Mouse (Mus musculus) MEL (cell line): ENCODE results near the gene Syt3. TPM values are rescaled to one million over a fixed set of nuclear protein-coding genes. Genes with fewer than 3 reads are reported as not detected.

Experiments
- DNase-seq: peaks from one replicate; pipeline ENCODE4 v3.0.0; 2011; ENCODE audit warnings: low read depth, low spot score
- H3K27ac ChIP-seq: 2 replicates; pipeline ENCODE4 v1.5.1; 2012; ENCODE audit warnings: low read depth, mild to moderate bottlenecking, control low read depth, low read length, moderate library complexity; ENCODE audit not compliant: control insufficient read depth
- H3K27me3 ChIP-seq, 2 experiments: fragments of 150-350 bp in 1 of 2; sonication (generic) in 1 of 2; 2 replicates each; pipeline ENCODE4 v1.6.1; 2012; ENCODE audit warnings: low read length in 2 of 2, mild to moderate bottlenecking in 2 of 2, improper control_type of control experiment in 1 of 2, moderate library complexity in 1 of 2; ENCODE audit not compliant: insufficient read depth in 2 of 2, control insufficient read depth in 1 of 2
- H3K36me3 ChIP-seq, 2 experiments: 2 replicates each; pipeline ENCODE4 v1.6.1; 2012 to 2014; ENCODE audit warnings: low read length in 2 of 2, improper control_type of control experiment in 1 of 2, inconsistent platforms in 1 of 2, mild to moderate bottlenecking in 1 of 2; ENCODE audit not compliant: insufficient read depth in 2 of 2, control insufficient read depth in 1 of 2
- H3K4me1 ChIP-seq, 2 experiments: fragments of 150-350 bp in 1 of 2; sonication (generic) in 1 of 2; 2 replicates each; pipeline ENCODE4 v1.6.1; 2012; ENCODE audit warnings: low read length in 2 of 2, improper control_type of control experiment in 1 of 2, mild to moderate bottlenecking in 1 of 2; ENCODE audit not compliant: insufficient read depth in 2 of 2, control insufficient read depth in 1 of 2
- H3K4me3 ChIP-seq, 2 experiments: fragments of 150-350 bp in 1 of 2; sonication (generic) in 1 of 2; 2 replicates each; pipeline ENCODE4 v1.5.1; 2012; ENCODE audit warnings: low read depth in 2 of 2, low read length in 2 of 2, mild to moderate bottlenecking in 2 of 2, moderate library complexity in 2 of 2, control low read depth in 1 of 2, improper control_type of control experiment in 1 of 2; ENCODE audit not compliant: control insufficient read depth in 1 of 2, insufficient read depth in 1 of 2
- H3K79me2 ChIP-seq: 2 replicates; pipeline ENCODE4 v1.6.1; 2012; ENCODE audit warnings: mild to moderate bottlenecking, low read length, moderate library complexity; ENCODE audit not compliant: control insufficient read depth, poor library complexity, insufficient read depth
- H3K9ac ChIP-seq: 2 replicates; pipeline ENCODE4 v1.6.1; 2012; ENCODE audit warnings: low read depth, mild to moderate bottlenecking, control low read depth, low read length, moderate library complexity; ENCODE audit not compliant: control insufficient read depth, poor library complexity, severe bottlenecking
- H3K9me3 ChIP-seq: fragments of 150-350 bp; sonication (generic); replicated peaks from 2 replicates; pipeline ENCODE4 v1.6.1; 2012; ENCODE audit warnings: mild to moderate bottlenecking, low read length, improper control_type of control experiment, moderate library complexity; ENCODE audit not compliant: insufficient read depth
- BHLHE40 ChIP-seq: IDR thresholded peaks from 2 replicates; pipeline ENCODE4 v1.6.1; 2012; ENCODE audit warnings: low read depth, mild to moderate bottlenecking, inconsistent platforms, low read length, improper control_type of control experiment, borderline replicate concordance
- CHD1 ChIP-seq: IDR thresholded peaks from 2 replicates; pipeline ENCODE4 v1.6.1; 2012; ENCODE audit warnings: low read depth, mild to moderate bottlenecking, inconsistent platforms, low read length, improper control_type of control experiment
- CHD2 ChIP-seq: IDR thresholded peaks from 2 replicates; pipeline ENCODE4 v1.6.1; 2011; ENCODE audit warnings: low read length, improper control_type of control experiment
- CTCF ChIP-seq, 3 experiments: IDR thresholded peaks in 2 of 3; conservative IDR thresholded peaks in 1 of 3; 2 replicates each; pipeline ENCODE4 v1.5.1; 2011 to 2012; ENCODE audit warnings: low read length in 3 of 3, low read depth in 2 of 3, mild to moderate bottlenecking in 2 of 3, improper control_type of control experiment in 1 of 3, inconsistent platforms in 1 of 3, mixed read lengths in 1 of 3, moderate library complexity in 1 of 3; ENCODE audit not compliant: control insufficient read depth in 1 of 3, insufficient read depth in 1 of 3, poor library complexity in 1 of 3, severe bottlenecking in 1 of 3
- E2F4 ChIP-seq: IDR thresholded peaks from 2 replicates; pipeline ENCODE4 v1.6.1; 2011; ENCODE audit warnings: low read depth, low read length, improper control_type of control experiment, borderline replicate concordance
- EP300 ChIP-seq, 2 experiments: IDR thresholded peaks; 2 replicates each; pipeline ENCODE4 v1.6.1; 2011; ENCODE audit warnings: improper control_type of control experiment in 2 of 2, low read length in 2 of 2, low read depth in 1 of 2, mild to moderate bottlenecking in 1 of 2
- ETS1 ChIP-seq: IDR thresholded peaks from 2 replicates; pipeline ENCODE4 v1.6.1; 2012; ENCODE audit warnings: low read depth, mild to moderate bottlenecking, inconsistent platforms, low read length, improper control_type of control experiment, moderate library complexity
- GABPA ChIP-seq: IDR thresholded peaks from 2 replicates; pipeline ENCODE4 v1.6.1; 2012; ENCODE audit warnings: low read depth, mild to moderate bottlenecking, inconsistent platforms, low read length, improper control_type of control experiment, moderate library complexity
- GATA1 ChIP-seq: IDR thresholded peaks from 2 replicates; pipeline ENCODE4 v1.6.1; 2011; ENCODE audit warnings: low read depth, low read length, improper control_type of control experiment
- HCFC1 ChIP-seq: IDR thresholded peaks from 2 replicates; pipeline ENCODE4 v1.6.1; 2012; ENCODE audit warnings: low read depth, mild to moderate bottlenecking, inconsistent platforms, low read length, improper control_type of control experiment, moderate library complexity
- MEF2A ChIP-seq: IDR thresholded peaks from 2 replicates; pipeline ENCODE4 v1.6.1; 2014; ENCODE audit warnings: low read depth, mild to moderate bottlenecking, inconsistent platforms, low read length, improper control_type of control experiment; ENCODE audit not compliant: poor library complexity, insufficient replicate concordance, severe bottlenecking; ENCODE audit errors: extremely low read depth
- MYB ChIP-seq: IDR thresholded peaks from 2 replicates; pipeline ENCODE4 v1.6.1; 2011; ENCODE audit warnings: mild to moderate bottlenecking, low read depth, low read length, improper control_type of control experiment
- MYC ChIP-seq: IDR thresholded peaks from 2 replicates; pipeline ENCODE4 v1.6.1; 2011; ENCODE audit warnings: low read depth, mild to moderate bottlenecking, low read length, improper control_type of control experiment, moderate library complexity
- POLR2AphosphoS2 ChIP-seq: IDR thresholded peaks from 2 replicates; pipeline ENCODE4 v1.6.1; 2011; ENCODE audit warnings: low read length, improper control_type of control experiment
- POLR2AphosphoS5 ChIP-seq: IDR thresholded peaks from 2 replicates; pipeline ENCODE4 v1.6.1; 2012; ENCODE audit warnings: low read depth, borderline replicate concordance, mild to moderate bottlenecking, inconsistent platforms, low read length, moderate library complexity, mixed read lengths
- RCOR1 ChIP-seq: IDR thresholded peaks from 2 replicates; pipeline ENCODE4 v1.6.1; 2012; ENCODE audit warnings: low read depth, mild to moderate bottlenecking, inconsistent platforms, low read length, improper control_type of control experiment
- SIN3A ChIP-seq: IDR thresholded peaks from 2 replicates; pipeline ENCODE4 v1.6.1; 2012; ENCODE audit warnings: low read length, improper control_type of control experiment, inconsistent platforms
- TAL1 ChIP-seq: IDR thresholded peaks from 2 replicates; pipeline ENCODE4 v1.6.1; 2012; ENCODE audit warnings: mild to moderate bottlenecking, inconsistent platforms, low read length, moderate library complexity, mixed read lengths
- TBP ChIP-seq: IDR thresholded peaks from 2 replicates; pipeline ENCODE4 v1.8.0; 2011; ENCODE audit warnings: low read depth, low read length, improper control_type of control experiment
- TCF12 ChIP-seq: IDR thresholded peaks from 2 replicates; pipeline ENCODE4 v1.6.1; 2014; ENCODE audit warnings: low read depth, mild to moderate bottlenecking, inconsistent platforms, low read length, improper control_type of control experiment, moderate library complexity
- UBTF ChIP-seq: IDR thresholded peaks from 2 replicates; pipeline ENCODE4 v1.6.1; 2012; ENCODE audit warnings: low read depth, mild to moderate bottlenecking, inconsistent platforms, low read length, improper control_type of control experiment, moderate library complexity, borderline replicate concordance; ENCODE audit not compliant: insufficient read depth
- USF1 ChIP-seq: IDR thresholded peaks from 2 replicates; pipeline ENCODE4 v1.6.1; 2014; ENCODE audit warnings: low read depth, mild to moderate bottlenecking, inconsistent platforms, low read length, improper control_type of control experiment, moderate library complexity
- USF2 ChIP-seq, 2 experiments: IDR thresholded peaks; 2 replicates each; pipeline ENCODE4 v1.6.1; 2011 to 2012; ENCODE audit warnings: improper control_type of control experiment in 2 of 2, low read length in 2 of 2, borderline replicate concordance in 1 of 2, inconsistent platforms in 1 of 2, low read depth in 1 of 2, mild to moderate bottlenecking in 1 of 2; ENCODE audit not compliant: insufficient read depth in 1 of 2
- ZKSCAN1 ChIP-seq: IDR thresholded peaks from 2 replicates; pipeline ENCODE4 v1.6.1; 2012; ENCODE audit warnings: low read depth, mild to moderate bottlenecking, inconsistent platforms, low read length, improper control_type of control experiment, moderate library complexity
- ZMIZ1 ChIP-seq: IDR thresholded peaks from 2 replicates; pipeline ENCODE4 v1.6.1; 2012; ENCODE audit warnings: low read depth, mild to moderate bottlenecking, inconsistent platforms, low read length, improper control_type of control experiment, moderate library complexity
- polyA plus RNA-seq, 2 experiments: library from polyadenylated mRNA; stranded (reverse) in 1 of 2; unstranded in 1 of 2; fragments of >175 nt in 1 of 2; fragments of >200 nt in 1 of 2; gene quantifications; 2 replicates each; pipeline versions ENCODE4 v1.2.1 to v1.2.4; 2012; ENCODE audit warnings: low replicate concordance in 2 of 2, low read depth in 1 of 2; ENCODE audit not compliant: insufficient read length in 2 of 2, insufficient read depth in 1 of 2, missing spikeins in 1 of 2
- total RNA-seq: library from RNA; depleted of rRNA; stranded (reverse); fragments of 300-350 nt; gene quantifications from 2 replicates; pipeline ENCODE4 v1.2.3, GENCODE M21; 2012

Syt3 gene
- total and polyA plus RNA-seq, 3 experiments = 0.08 to 0.56 TPM; not detected in 1

- DNase-seq = no peak
- no peak for TF ChIP-seq ETS1
- TF ChIP-seq TAL1 = no peak
- no peak for TF ChIP-seq TBP
- no peak for TF ChIP-seq MYC
- TF ChIP-seq E2F4 = no peak
- TF ChIP-seq ZKSCAN1 = no peak
- no peak for TF ChIP-seq RCOR1
- no peak for TF ChIP-seq CHD1
- TF ChIP-seq CHD2 = no peak
- no peak for TF ChIP-seq UBTF
- no peak for TF ChIP-seq MEF2A
- TF ChIP-seq EP300 (IDR thresholded peaks at IDR 0.05; ENCODE audit: low read depth in 1 of 2, low read length in 2 of 2) = no peak
- TF ChIP-seq HCFC1 = no peak
- no peak for TF ChIP-seq GABPA
- H3K4me3 ChIP-seq = no peak overlapping the region
- H3K27me3 ChIP-seq = no peaks in the 10 kb centered on the region
- H3K36me3 ChIP-seq = peaks cover 0 to 5% of the 10 kb centered on the region in 2 experiments; a peak in 3 of 4 replicates
- no peak overlapping the region for H3K9ac ChIP-seq
- peaks cover 2 to 9% of the 10 kb centered on the region in 2 experiments; a peak in 2 of 4 replicates for H3K4me1 ChIP-seq
- H3K9me3 ChIP-seq = no peaks in the 10 kb centered on the region
- H3K27ac ChIP-seq = no peak overlapping the region; the same call in 1 of the 2 replicates
- no peaks in the 10 kb centered on the region for H3K79me2 ChIP-seq
Observed at GRCm38 (mm10) chr7:44340226-44340625, 43.7 kb upstream of the Syt3 start.

GRCm38 (mm10) chr7:44341119-44341518, 42.8 kb upstream of the Syt3 start:
- H3K4me1 ChIP-seq = peaks cover 2 to 9% of the 10 kb centered on the region in 2 experiments; a peak in 2 of 4 replicates
- peak; percentile 36; the same call in 1 of the 2 replicates for TF ChIP-seq USF1
- no peak for TF ChIP-seq CTCF (IDR thresholded peaks at IDR 0.05 in 2 of 3, conservative IDR thresholded peaks at IDR 0.05 in 1 of 3; ENCODE audit: control insufficient read depth in 1 of 3, insufficient read depth in 1 of 3, low read depth in 2 of 3, low read length in 3 of 3, poor library complexity in 1 of 3, severe bottlenecking in 1 of 3)
- peak; percentile 69 for TF ChIP-seq SIN3A
- TF ChIP-seq MYB = peak; percentile 27; the same call in 1 of the 2 replicates
- no peak for TF ChIP-seq USF2 (IDR thresholded peaks at IDR 0.05; ENCODE audit: borderline replicate concordance in 1 of 2, insufficient read depth in 1 of 2, low read depth in 1 of 2, low read length in 2 of 2)
- no peak for TF ChIP-seq POLR2AphosphoS2
- TF ChIP-seq GATA1 = peak; percentile 27
- TF ChIP-seq TAL1 = peak; percentile 72
- TF ChIP-seq EP300 (IDR thresholded peaks at IDR 0.05; ENCODE audit: low read depth in 1 of 2, low read length in 2 of 2) = peak; percentile 36 to 80; a peak in 2 of 4 replicates
- peak; percentile 86 for TF ChIP-seq BHLHE40
- no peak for TF ChIP-seq HCFC1
- TF ChIP-seq ZMIZ1 = no peak
- TF ChIP-seq ETS1 = peak; percentile 90
- no peak for TF ChIP-seq POLR2AphosphoS5
- TF ChIP-seq TCF12 = peak; percentile 69
- TF ChIP-seq GABPA = no peak
- TF ChIP-seq, all 39 proteins: peak for 9
- Histone ChIP-seq H3K27ac (peak overlapping the region; percentile 88), H3K4me3 (peak overlapping the region in 1 of 2 experiments; percentile 42; a peak in 2 of 4 replicates), H3K36me3 (peaks cover 0 to 5% of the 10 kb centered on the region in 2 experiments; a peak in 3 of 4 replicates), H3K79me2 (no peaks in the 10 kb centered on the region), H3K9ac (peak overlapping the region; percentile 43), H3K27me3 (no peaks in the 10 kb centered on the region), H3K9me3 (no peaks in the 10 kb centered on the region)
- peak; percentile 71 for DNase-seq
